ENCODE assay signal across 15 mouse cellular contexts in genomic region chr3:103314291-103314690, GRCm38 (mm10).
"Had no signal": no experiment of that assay in that cellular context is flagged by ENCODE, and none has a peak within 500 bp of the region (broad histone marks: within the 10 kb centered on the region; RNA-seq: fewer than 3 reads in every experiment).

No protein-coding gene starts in this region.

- H3K27ac ChIP-seq: layer of hippocampus, adult 2 months; limb, embryonic 13.5 days; liver, embryonic 12.5 days; midbrain, embryonic 10.5 days; neural tube, embryonic 15.5 days; stomach, postnatal 0 days had no signal

- H3K27me3 ChIP-seq: limb, embryonic 13.5 days; liver, embryonic 12.5 days; neural tube, embryonic 15.5 days had no signal

- DNase-seq: kidney, postnatal 10 days; kidney, postnatal 4 days; left cerebral cortex, postnatal 4 days; lung, embryonic 14.5 days; lung, postnatal 10 days; lung, postnatal 4 days; midbrain, embryonic 14.5 days; thymus, postnatal 4 days had no signal

- H3K4me1 ChIP-seq: limb, embryonic 13.5 days; liver, embryonic 12.5 days; midbrain, embryonic 10.5 days had no signal

- H3K9me3 ChIP-seq: limb, embryonic 13.5 days; liver, embryonic 12.5 days; midbrain, embryonic 10.5 days; neural tube, embryonic 15.5 days had no signal

- ATAC-seq: liver, embryonic 12.5 days had no signal

- H3K4me2 ChIP-seq: limb, embryonic 13.5 days; liver, embryonic 12.5 days; lung, embryonic 14.5 days; neural tube, embryonic 15.5 days had no signal

- H3K9ac ChIP-seq: limb, embryonic 13.5 days; liver, embryonic 12.5 days; lung, embryonic 14.5 days; neural tube, embryonic 15.5 days had no signal

- H3K4me3 ChIP-seq: layer of hippocampus, adult 2 months; limb, embryonic 13.5 days; liver, embryonic 12.5 days; midbrain, embryonic 10.5 days; myocyte; neural tube, embryonic 15.5 days had no signal
